Mouse (Mus musculus) forebrain, embryonic 11.5 days (tissue): ENCODE results near the gene 9530003J23Rik. TPM values are rescaled to one million over a fixed set of nuclear protein-coding genes. Genes with fewer than 3 reads are reported as not detected.
A peak's percentile ranks its signal among the peaks of the same experiment; 100 is the strongest.

Experiments
- ATAC-seq: fragments of 200-750 bp; cut with Nextera tagmentation; replicated peaks from 2 replicates; pipeline ENCODE4 v1.8.0; 2017; ENCODE audit warnings: moderate TSS enrichment; ENCODE audit not compliant: low FRiP score
- DNase-seq: peaks from one replicate; pipeline ENCODE4 v3.0.0-alpha.2; 2017; ENCODE audit warnings: low spot score
- H3K27ac ChIP-seq: fragments of 300-500 bp; sonication (generic); 2 replicates; pipeline ENCODE4 v1.5.1; 2014; ENCODE audit warnings: low read depth, low read length
- H3K27me3 ChIP-seq: fragments of 300-500 bp; sonication (generic); 2 replicates; pipeline ENCODE4 v1.6.1; 2014; ENCODE audit warnings: mild to moderate bottlenecking, low read length, mixed read lengths; ENCODE audit not compliant: control insufficient read depth, insufficient read depth
- H3K36me3 ChIP-seq: fragments of 300-500 bp; sonication (generic); 2 replicates; pipeline ENCODE4 v1.6.1; 2014; ENCODE audit warnings: mild to moderate bottlenecking, low read length, moderate library complexity, mixed read lengths; ENCODE audit not compliant: control insufficient read depth, insufficient read depth
- H3K4me1 ChIP-seq: fragments of 300-500 bp; sonication (generic); replicated peaks from 2 replicates; pipeline ENCODE4 v1.6.1; 2014; ENCODE audit warnings: low read length, mixed read lengths; ENCODE audit not compliant: control insufficient read depth, insufficient read depth
- H3K4me2 ChIP-seq: fragments of 300-500 bp; sonication (generic); 2 replicates; pipeline ENCODE4 v1.6.1; 2014; ENCODE audit warnings: low read depth, mild to moderate bottlenecking, low read length, moderate library complexity, mixed read lengths; ENCODE audit not compliant: severe bottlenecking
- H3K4me3 ChIP-seq: fragments of 300-500 bp; sonication (generic); 2 replicates; pipeline ENCODE4 v1.5.1; 2014; ENCODE audit warnings: low read depth, low read length
- H3K9ac ChIP-seq: fragments of 300-500 bp; sonication (generic); 2 replicates; pipeline ENCODE4 v1.6.1; 2014; ENCODE audit warnings: low read length
- H3K9me3 ChIP-seq: fragments of 300-500 bp; sonication (generic); 2 replicates; pipeline ENCODE4 v1.6.1; 2016; ENCODE audit warnings: low read length, mixed read lengths; ENCODE audit not compliant: control insufficient read depth
- WGBS: fragments of 180-500 bp; shearing (Covaris S2); extraction: QIAGEN DNeasy Blood & Tissue Kit; methylation state at CpG from one replicate; pipeline ENCODE4 v1.1.7; 2014; 5-methylcytosine and 5-hydroxymethylcytosine counted together
- polyA plus RNA-seq: library from polyadenylated mRNA; unstranded; fragments of >200 nt; fragmentation: Nextera tagmentation; extraction: Ambion mirVana; gene quantifications from 2 replicates; pipeline ENCODE4 v1.2.1, GENCODE M21; 2014

The 9530003J23Rik gene
- polyA plus RNA-seq, 1 experiment from 2014 or later, result not detected

- Histone ChIP-seq H3K27me3 (no peaks in the 10 kb centered on the region), H3K4me3 (no peak overlapping the region), H3K9ac (no peak overlapping the region), H3K27ac (no peak overlapping the region), H3K9me3 (no peaks in the 10 kb centered on the region), H3K4me1 (no peaks in the 10 kb centered on the region), H3K36me3 (no peaks in the 10 kb centered on the region), H3K4me2 (no peak overlapping the region)
- WGBS, result 65% methylated on average over 11 of the region's 11 CpGs
- DNase-seq (no peak), ATAC-seq (no peak)
Observed at GRCm38 (mm10) chr10:117235866-117236265, 2.6 kb downstream of the 9530003J23Rik start.

- Histone ChIP-seq H3K27me3 (no peaks in the 10 kb centered on the region), H3K4me3 (no peak overlapping the region), H3K9ac (no peak overlapping the region), H3K4me1 (no peaks in the 10 kb centered on the region), H3K27ac (no peak overlapping the region), H3K9me3 (no peaks in the 10 kb centered on the region), H3K36me3 (no peaks in the 10 kb centered on the region), H3K4me2 (no peak overlapping the region)
- no peak for DNase-seq
- ATAC-seq, result no peak
- WGBS, result 74% methylated on average over 4 of the region's 4 CpGs
Observed at GRCm38 (mm10) chr10:117234825-117235224, 3.7 kb downstream of the 9530003J23Rik start.

GRCm38 (mm10) chr10:117229826-117230225 is 8.7 kb downstream of the 9530003J23Rik start:
- H3K9me3 ChIP-seq, result no peaks in the 10 kb centered on the region
- DNase-seq (peak; percentile 57), ATAC-seq (no peak)
- H3K4me3 ChIP-seq, result no peak overlapping the region
- no peaks in the 10 kb centered on the region for H3K4me1 ChIP-seq
- no peak overlapping the region for H3K27ac ChIP-seq
- no peaks in the 10 kb centered on the region for H3K36me3 ChIP-seq
- H3K27me3 ChIP-seq, result no peaks in the 10 kb centered on the region
- H3K9ac ChIP-seq, result no peak overlapping the region
- H3K4me2 ChIP-seq, result no peak overlapping the region
- WGBS, result 77% methylated on average over 16 of the region's 16 CpGs

- no peak for DNase-seq
- Histone ChIP-seq H3K4me2 (no peak overlapping the region), H3K36me3 (no peaks in the 10 kb centered on the region; the same call in 1 of the 2 replicates), H3K4me1 (peaks cover 4% of the 10 kb centered on the region; the same call in 1 of the 2 replicates), H3K27ac (no peak overlapping the region), H3K9me3 (no peaks in the 10 kb centered on the region), H3K9ac (no peak overlapping the region), H3K4me3 (no peak overlapping the region), H3K27me3 (no peaks in the 10 kb centered on the region)
- 85% methylated on average over 3 of the region's 3 CpGs for WGBS
- no peak for ATAC-seq
Observed at GRCm38 (mm10) chr10:117226002-117226401, 12.5 kb downstream of the 9530003J23Rik start.

- H3K9me3 ChIP-seq, result no peaks in the 10 kb centered on the region
- H3K4me2 ChIP-seq, result peak overlapping the region; percentile 62; the same call in 1 of the 2 replicates
- peaks cover 4% of the 10 kb centered on the region; the same call in 1 of the 2 replicates for H3K4me1 ChIP-seq
- H3K36me3 ChIP-seq, result no peaks in the 10 kb centered on the region; the same call in 1 of the 2 replicates
- no peak for DNase-seq
- H3K27ac ChIP-seq, result no peak overlapping the region
- H3K27me3 ChIP-seq, result no peaks in the 10 kb centered on the region
- WGBS, result 59% methylated on average over 8 of the region's 8 CpGs
- H3K9ac ChIP-seq, result no peak overlapping the region; the same call in 1 of the 2 replicates
- ATAC-seq, result no peak
- peak overlapping the region; percentile 80 for H3K4me3 ChIP-seq
Observed at GRCm38 (mm10) chr10:117225094-117225493, 13.4 kb downstream of the 9530003J23Rik start.

GRCm38 (mm10) chr10:117224102-117224990 is 14.2 kb downstream of the 9530003J23Rik start, which contains the start of gene Yeats4:
Yeats4 (minus strand) TSS chr10:117224507.
- peak; percentile 97 for ATAC-seq

GRCm38 (mm10) chr10:117223758-117224101 is 14.8 kb downstream of the 9530003J23Rik start:
- Histone ChIP-seq H3K36me3 (no peaks in the 10 kb centered on the region; the same call in 1 of the 2 replicates), H3K9me3 (no peaks in the 10 kb centered on the region), H3K4me1 (peaks cover 4% of the 10 kb centered on the region; the same call in 1 of the 2 replicates), H3K9ac (peak overlapping the region; percentile 97), H3K27ac (peak overlapping the region; percentile 97), H3K4me2 (peak overlapping the region; percentile 62), H3K27me3 (no peaks in the 10 kb centered on the region), H3K4me3 (peak overlapping the region; percentile 80)
- DNase-seq (no peak), ATAC-seq (no peak; the same call in 1 of the 2 replicates)
- WGBS, result 2% methylated on average over 9 of the region's 9 CpGs

More at GRCm38 (mm10) chr10:117224102-117224990, 14.2 kb downstream of the 9530003J23Rik start, which contains the start of gene Yeats4:
- peak within 1 kb of the TSS; percentile 80 for H3K4me3 ChIP-seq
- H3K36me3 ChIP-seq, result no peaks in the 10 kb centered on the region; the same call in 1 of the 2 replicates
- H3K4me1 ChIP-seq, result peaks cover 4% of the 10 kb centered on the region; the same call in 1 of the 2 replicates
- peak; percentile 97 for DNase-seq
- H3K9ac ChIP-seq, result peak within 1 kb of the TSS; percentile 97
- peak within 1 kb of the TSS; percentile 97 for H3K27ac ChIP-seq
- H3K27me3 ChIP-seq, result no peaks in the 10 kb centered on the region
- 1% methylated on average over 63 of the region's 63 CpGs for WGBS
- peak within 1 kb of the TSS; percentile 62 for H3K4me2 ChIP-seq
- no peaks in the 10 kb centered on the region for H3K9me3 ChIP-seq

GRCm38 (mm10) chr10:117222821-117223220 is 15.7 kb downstream of the 9530003J23Rik start:
- Histone ChIP-seq H3K4me1 (peaks cover 4% of the 10 kb centered on the region; the same call in 1 of the 2 replicates), H3K27me3 (no peaks in the 10 kb centered on the region), H3K4me3 (peak overlapping the region; percentile 80), H3K9ac (peak overlapping the region; percentile 41; the same call in 1 of the 2 replicates), H3K27ac (peak overlapping the region; percentile 66), H3K9me3 (no peaks in the 10 kb centered on the region), H3K36me3 (peaks cover 8% of the 10 kb centered on the region), H3K4me2 (peak overlapping the region; percentile 62)
- DNase-seq (no peak), ATAC-seq (peak; percentile 55)
- WGBS, result 13% methylated on average over 3 of the region's 3 CpGs
